Mouse (Mus musculus): ENCODE data around the gene Gm2956.
"Not testable (repeated sequence)": the region's sequence is repeated elsewhere in the genome, so short reads cannot be mapped to it uniquely, and the experiment has no call there.

The Gm2956 gene

GRCm38 (mm10) chr14:3332087-3332677 is at the start of gene Gm2956:
TSS of gene Gm2956 (plus strand) at chr14:3332627.
- not testable (repeated sequence) for DNase-seq

GRCm38 (mm10) chr14:3333406-3333805 is 979 bp downstream of the Gm2956 start:
- DNase-seq = not testable (repeated sequence)

DNA sequence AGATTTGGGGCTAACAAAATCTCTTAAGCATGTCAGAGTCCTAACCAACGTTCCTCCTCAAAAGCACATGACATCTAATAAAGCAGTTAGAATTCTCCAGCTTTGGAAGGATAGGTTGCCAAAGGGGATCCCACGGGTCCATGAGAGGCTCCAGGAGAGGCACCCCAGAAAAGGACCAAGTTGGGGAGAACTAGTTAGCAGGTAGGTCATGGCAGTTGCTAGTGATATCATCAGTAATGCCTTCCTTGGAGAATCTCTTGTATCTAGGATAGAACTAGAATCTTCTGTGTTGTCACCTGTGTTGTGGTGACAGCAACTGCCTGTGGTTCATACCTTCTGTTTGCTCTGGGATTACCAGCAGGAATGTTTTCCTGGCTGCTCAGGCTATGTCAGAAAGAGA is 62.4 kb downstream of the Gm2956 start, which contains the start of gene Gm10413:
Gm10413 (plus strand) TSS at position 301 of the 400 bp plus-strand sequence.
- DNase-seq = not testable (repeated sequence)

Measured in cerebellum, adult 8-10 months (tissue).